Mouse (Mus musculus): Measurements from ENCODE around the gene Kcnj15. TPM values are rescaled to one million over a fixed set of nuclear protein-coding genes. Genes with fewer than 3 reads are reported as not detected.

Gene Kcnj15
- polyA plus RNA-seq, 1 experiment from 2014 or later, result 0.27 TPM

DNA sequence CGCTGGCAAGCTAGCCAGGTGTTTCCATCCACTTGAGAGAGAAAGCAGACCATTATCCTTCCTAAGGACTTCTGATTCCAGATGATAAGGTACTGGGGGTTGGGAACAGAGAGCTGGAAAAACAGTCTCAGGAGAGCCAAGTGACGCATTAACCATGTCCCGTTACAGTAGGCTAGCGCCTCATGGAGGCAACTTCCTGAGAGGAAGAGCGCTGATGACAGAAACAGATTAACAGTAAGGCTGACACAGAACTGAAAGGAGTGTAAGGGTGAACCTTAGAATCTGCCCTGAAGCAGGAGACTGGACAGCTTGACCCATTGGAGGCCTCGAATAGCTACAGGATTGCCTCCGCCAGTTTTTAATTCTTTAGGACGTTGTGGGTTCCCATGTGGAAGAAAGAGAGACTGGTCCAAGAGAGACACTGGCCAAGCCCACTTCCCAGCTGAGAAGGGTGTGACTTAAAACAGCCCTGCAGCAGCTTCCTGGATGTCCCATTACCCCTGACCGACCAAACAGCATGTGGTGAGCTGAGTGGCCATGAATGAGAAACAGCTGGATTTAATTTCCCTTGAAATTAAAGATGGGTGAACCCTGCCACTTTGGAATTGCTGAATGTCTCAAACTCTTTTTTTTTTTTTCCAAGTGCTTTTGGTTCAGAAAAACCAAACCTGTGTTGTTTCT is 64.7 kb downstream of the Kcnj15 start:
- H3K4me2 ChIP-seq (ENCODE audit: low read depth, low read length), result no peak overlapping the region
- WGBS, result 32% methylated on average over 9 of the region's 9 CpGs

DNA sequence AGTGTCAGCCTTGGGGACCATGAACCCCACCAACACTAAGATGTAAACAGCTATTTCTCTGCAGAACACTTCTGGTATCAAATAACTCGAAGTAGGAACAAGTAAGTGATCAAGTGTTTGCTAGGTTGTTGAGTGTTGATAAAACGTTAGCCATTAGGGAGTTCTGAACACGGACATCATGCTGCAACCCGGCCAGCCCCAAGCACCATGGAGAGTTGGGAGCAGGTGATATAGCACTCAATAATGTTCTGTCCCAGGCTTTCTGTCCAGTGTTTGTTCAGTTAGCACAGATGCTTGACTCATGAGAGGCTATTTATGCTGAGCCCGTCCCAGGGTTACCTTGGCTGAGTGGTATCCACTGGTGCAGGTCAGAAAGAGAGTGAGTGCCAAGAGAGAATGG is 74.8 kb downstream of the Kcnj15 start:
- 82% methylated on average over 5 of the region's 5 CpGs for WGBS
- DNase-seq (ENCODE audit: low spot score) (no peak), ATAC-seq (replicated peaks; ENCODE audit: insufficient number of reproducible peaks, low FRiP score, low TSS enrichment, low read depth) (no peak)
- Histone ChIP-seq H3K36me3 (replicated peaks; ENCODE audit: control insufficient read depth, insufficient read depth, low read depth, low read length) (no peaks in the 10 kb centered on the region), H3K4me3 (ENCODE audit: low read depth, low read length) (no peak overlapping the region), H3K4me2 (ENCODE audit: low read depth, low read length) (no peak overlapping the region), H3K4me1 (ENCODE audit: control insufficient read depth, insufficient read depth, low read length) (no peaks in the 10 kb centered on the region), H3K27ac (replicated peaks; ENCODE audit: low read depth, low read length) (no peak overlapping the region), H3K9ac (replicated peaks; ENCODE audit: low read length) (no peak overlapping the region), H3K27me3 (ENCODE audit: control insufficient read depth, insufficient read depth, low read length) (no peaks in the 10 kb centered on the region), H3K9me3 (replicated peaks; ENCODE audit: control insufficient read depth, low read length) (no peaks in the 10 kb centered on the region)

More for the DNA sequence above, 64.7 kb downstream of the Kcnj15 start:
- no peaks in the 10 kb centered on the region for H3K9me3 ChIP-seq (replicated peaks; ENCODE audit: control insufficient read depth, low read length)
- peak; percentile 85 for DNase-seq (ENCODE audit: low spot score)
- ATAC-seq (replicated peaks; ENCODE audit: insufficient number of reproducible peaks, low FRiP score, low TSS enrichment, low read depth), result no peak
- no peak overlapping the region for H3K4me3 ChIP-seq (ENCODE audit: low read depth, low read length)
- H3K27me3 ChIP-seq (ENCODE audit: control insufficient read depth, insufficient read depth, low read length), result no peaks in the 10 kb centered on the region
- no peaks in the 10 kb centered on the region for H3K36me3 ChIP-seq (replicated peaks; ENCODE audit: control insufficient read depth, insufficient read depth, low read depth, low read length)
- no peak overlapping the region for H3K27ac ChIP-seq (replicated peaks; ENCODE audit: low read depth, low read length)
- no peaks in the 10 kb centered on the region for H3K4me1 ChIP-seq (ENCODE audit: control insufficient read depth, insufficient read depth, low read length)
- H3K9ac ChIP-seq (replicated peaks; ENCODE audit: low read length), result no peak overlapping the region

DNA sequence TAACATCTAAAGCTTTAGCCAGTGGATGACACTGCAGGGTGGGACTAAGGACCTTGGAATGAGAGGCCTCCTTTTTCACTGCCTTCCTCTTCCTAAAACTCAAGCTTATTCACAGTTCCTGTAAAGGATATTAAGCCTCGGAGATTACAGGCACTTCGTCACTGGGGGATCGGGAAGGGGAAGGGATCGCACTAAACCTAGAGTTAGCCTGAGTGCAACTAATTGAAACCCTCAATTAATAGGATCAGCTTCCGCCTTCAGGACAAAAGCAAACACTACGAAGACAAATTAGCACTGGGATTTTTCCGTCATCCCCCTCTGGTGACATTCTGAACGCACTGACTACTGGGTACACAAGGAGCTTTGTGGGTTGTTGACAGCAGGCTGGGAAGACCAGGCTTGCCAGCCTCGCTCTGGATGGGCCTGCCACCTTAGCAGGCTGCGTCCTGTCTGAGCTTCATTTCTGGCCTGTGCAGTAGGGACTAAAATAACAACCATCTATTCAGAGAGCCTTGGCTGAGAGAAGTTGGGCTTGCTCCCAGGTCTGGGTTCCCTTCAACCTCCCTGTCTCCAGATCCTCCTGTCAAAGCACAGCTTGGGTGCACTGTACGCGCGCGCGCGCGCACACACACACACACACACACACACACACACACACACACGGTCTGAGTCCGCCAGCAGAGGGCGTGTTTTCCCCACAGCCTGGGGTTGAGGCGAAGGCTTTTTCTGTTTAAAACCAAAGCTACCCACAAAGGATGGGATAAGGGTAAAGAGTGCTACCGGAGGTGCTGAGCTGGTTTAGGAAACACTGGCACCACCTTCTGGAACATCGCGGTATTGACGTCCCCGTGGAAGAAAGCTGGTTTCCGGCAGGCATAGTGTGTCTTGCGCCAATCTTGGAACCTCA is 83.8 kb downstream of the Kcnj15 start:
- WGBS, result 22% methylated on average over 28 of the region's 28 CpGs
- Histone ChIP-seq H3K9ac (replicated peaks; ENCODE audit: low read length) (no peak overlapping the region), H3K9me3 (replicated peaks; ENCODE audit: control insufficient read depth, low read length) (no peaks in the 10 kb centered on the region), H3K27me3 (ENCODE audit: control insufficient read depth, insufficient read depth, low read length) (no peaks in the 10 kb centered on the region), H3K36me3 (replicated peaks; ENCODE audit: control insufficient read depth, insufficient read depth, low read depth, low read length) (no peaks in the 10 kb centered on the region), H3K4me1 (ENCODE audit: control insufficient read depth, insufficient read depth, low read length) (no peaks in the 10 kb centered on the region), H3K4me3 (ENCODE audit: low read depth, low read length) (no peak overlapping the region), H3K4me2 (ENCODE audit: low read depth, low read length) (no peak overlapping the region), H3K27ac (replicated peaks; ENCODE audit: low read depth, low read length) (no peak overlapping the region)
- peak; percentile 86 for DNase-seq (ENCODE audit: low spot score)
- ATAC-seq (replicated peaks; ENCODE audit: insufficient number of reproducible peaks, low FRiP score, low TSS enrichment, low read depth), result peak; percentile 74

DNA sequence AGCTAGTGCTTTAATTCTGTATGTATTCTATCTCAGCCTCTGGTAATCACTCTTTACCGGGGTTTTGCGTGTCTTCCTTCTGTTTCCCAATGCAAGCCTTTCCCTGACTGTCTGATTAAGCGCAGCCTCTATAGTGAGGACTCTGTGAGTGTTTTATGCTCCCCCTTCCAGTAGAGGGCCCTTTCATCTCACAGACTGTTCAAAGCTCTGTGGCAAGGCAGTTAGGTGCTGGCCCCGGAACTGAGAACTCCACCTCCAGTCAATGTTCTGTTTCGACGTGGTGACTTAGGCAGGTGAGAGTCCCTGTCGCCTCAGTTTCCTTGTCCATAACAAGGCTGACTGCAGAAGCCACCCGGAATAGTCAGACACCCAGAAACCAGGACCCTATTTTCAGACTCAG is 84.7 kb downstream of the Kcnj15 start:
- no peaks in the 10 kb centered on the region for H3K27me3 ChIP-seq (ENCODE audit: control insufficient read depth, insufficient read depth, low read length)
- H3K4me3 ChIP-seq (ENCODE audit: low read depth, low read length), result no peak overlapping the region
- H3K9me3 ChIP-seq (replicated peaks; ENCODE audit: control insufficient read depth, low read length), result no peaks in the 10 kb centered on the region
- H3K4me2 ChIP-seq (ENCODE audit: low read depth, low read length), result no peak overlapping the region
- ATAC-seq (replicated peaks; ENCODE audit: insufficient number of reproducible peaks, low FRiP score, low TSS enrichment, low read depth), result no peak
- WGBS, result 73% methylated on average over 8 of the region's 8 CpGs
- no peaks in the 10 kb centered on the region for H3K4me1 ChIP-seq (ENCODE audit: control insufficient read depth, insufficient read depth, low read length)
- H3K36me3 ChIP-seq (replicated peaks; ENCODE audit: control insufficient read depth, insufficient read depth, low read depth, low read length), result no peaks in the 10 kb centered on the region
- no peak for DNase-seq (ENCODE audit: low spot score)
- H3K27ac ChIP-seq (replicated peaks; ENCODE audit: low read depth, low read length), result no peak overlapping the region
- no peak overlapping the region for H3K9ac ChIP-seq (replicated peaks; ENCODE audit: low read length)

DNA sequence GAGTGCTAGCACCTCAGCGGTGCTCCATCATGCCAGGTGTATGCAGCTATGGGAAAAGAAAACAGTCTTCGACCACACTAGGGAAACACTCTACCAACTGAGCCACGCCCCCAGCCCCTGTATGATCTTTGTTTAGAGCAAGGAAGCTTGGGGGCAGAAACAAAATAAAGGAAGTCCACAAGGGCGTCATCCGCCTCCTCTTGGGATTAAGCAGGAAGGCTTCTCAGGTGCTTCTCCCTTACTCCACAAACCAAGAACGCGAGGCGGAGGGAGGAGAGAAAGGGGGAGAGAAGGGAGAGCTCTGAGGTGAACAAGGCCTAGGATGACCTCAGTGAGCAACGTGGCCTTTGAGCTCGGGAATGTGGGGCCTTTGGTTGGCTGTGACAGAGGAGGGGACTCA is 87.6 kb downstream of the Kcnj15 start:
- Histone ChIP-seq H3K4me2 (ENCODE audit: low read depth, low read length) (no peak overlapping the region), H3K36me3 (replicated peaks; ENCODE audit: control insufficient read depth, insufficient read depth, low read depth, low read length) (no peaks in the 10 kb centered on the region), H3K4me1 (ENCODE audit: control insufficient read depth, insufficient read depth, low read length) (no peaks in the 10 kb centered on the region), H3K9me3 (replicated peaks; ENCODE audit: control insufficient read depth, low read length) (no peaks in the 10 kb centered on the region), H3K27me3 (ENCODE audit: control insufficient read depth, insufficient read depth, low read length) (no peaks in the 10 kb centered on the region), H3K9ac (replicated peaks; ENCODE audit: low read length) (no peak overlapping the region), H3K4me3 (ENCODE audit: low read depth, low read length) (no peak overlapping the region), H3K27ac (replicated peaks; ENCODE audit: low read depth, low read length) (no peak overlapping the region)
- no peak for ATAC-seq (replicated peaks; ENCODE audit: insufficient number of reproducible peaks, low FRiP score, low TSS enrichment, low read depth)
- no peak for DNase-seq (ENCODE audit: low spot score)
- WGBS, result 64% methylated on average over 10 of the region's 10 CpGs

DNA sequence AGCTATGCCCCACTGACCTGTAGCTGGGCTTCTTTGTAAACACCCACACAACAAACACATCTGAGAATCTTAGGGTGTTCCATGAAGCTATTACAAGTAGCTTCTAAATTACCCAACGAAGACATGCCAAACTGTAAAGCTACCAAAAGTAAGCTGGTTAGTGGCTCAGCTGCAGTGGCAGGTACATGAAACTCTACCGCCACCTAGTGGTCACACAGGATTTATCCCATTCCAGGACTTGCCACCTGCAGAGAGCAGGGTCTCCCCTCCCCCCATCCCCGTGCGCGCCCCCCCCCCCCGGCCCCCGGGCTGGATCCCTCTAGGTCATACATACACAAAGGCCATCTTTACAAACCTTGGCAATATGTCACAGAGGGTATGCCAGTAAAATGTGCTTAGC is 88.5 kb downstream of the Kcnj15 start:
- H3K27ac ChIP-seq (replicated peaks; ENCODE audit: low read depth, low read length), result no peak overlapping the region
- DNase-seq (ENCODE audit: low spot score), result peak; percentile 87
- no peak for ATAC-seq (replicated peaks; ENCODE audit: insufficient number of reproducible peaks, low FRiP score, low TSS enrichment, low read depth)
- H3K4me3 ChIP-seq (ENCODE audit: low read depth, low read length), result no peak overlapping the region
- no peak overlapping the region for H3K9ac ChIP-seq (replicated peaks; ENCODE audit: low read length)
- H3K36me3 ChIP-seq (replicated peaks; ENCODE audit: control insufficient read depth, insufficient read depth, low read depth, low read length), result no peaks in the 10 kb centered on the region
- H3K27me3 ChIP-seq (ENCODE audit: control insufficient read depth, insufficient read depth, low read length), result no peaks in the 10 kb centered on the region
- H3K9me3 ChIP-seq (replicated peaks; ENCODE audit: control insufficient read depth, low read length), result no peaks in the 10 kb centered on the region
- WGBS, result 6% methylated on average over 7 of the region's 7 CpGs
- no peaks in the 10 kb centered on the region for H3K4me1 ChIP-seq (ENCODE audit: control insufficient read depth, insufficient read depth, low read length)
- no peak overlapping the region for H3K4me2 ChIP-seq (ENCODE audit: low read depth, low read length)

DNA sequence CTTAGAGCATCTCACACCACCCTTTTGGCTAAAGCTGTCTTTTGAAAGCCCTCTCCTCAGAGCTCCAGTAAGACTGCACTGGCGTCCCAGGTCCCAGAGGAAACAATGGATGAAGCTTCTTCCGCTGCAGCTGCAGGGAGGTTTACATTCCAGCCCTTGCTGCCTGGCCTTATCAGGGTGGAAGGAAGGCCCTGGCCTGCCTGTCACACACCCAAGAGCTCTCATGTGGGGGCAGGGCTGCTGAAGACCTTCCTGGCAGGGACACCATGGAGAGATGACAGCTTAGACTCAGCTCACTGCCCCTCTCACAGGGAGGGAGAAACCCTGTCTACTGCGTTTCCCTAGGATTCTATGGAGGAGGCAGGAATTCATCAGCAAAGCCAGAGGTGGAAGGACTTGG is 89.8 kb downstream of the Kcnj15 start:
- Histone ChIP-seq H3K36me3 (replicated peaks; ENCODE audit: control insufficient read depth, insufficient read depth, low read depth, low read length) (no peaks in the 10 kb centered on the region), H3K4me2 (ENCODE audit: low read depth, low read length) (no peak overlapping the region), H3K4me1 (ENCODE audit: control insufficient read depth, insufficient read depth, low read length) (no peaks in the 10 kb centered on the region), H3K9me3 (replicated peaks; ENCODE audit: control insufficient read depth, low read length) (no peaks in the 10 kb centered on the region), H3K27ac (replicated peaks; ENCODE audit: low read depth, low read length) (no peak overlapping the region), H3K9ac (replicated peaks; ENCODE audit: low read length) (no peak overlapping the region), H3K4me3 (ENCODE audit: low read depth, low read length) (no peak overlapping the region), H3K27me3 (ENCODE audit: control insufficient read depth, insufficient read depth, low read length) (no peaks in the 10 kb centered on the region)
- WGBS, result 9% methylated on average over 3 of the region's 3 CpGs
- ATAC-seq (replicated peaks; ENCODE audit: insufficient number of reproducible peaks, low FRiP score, low TSS enrichment, low read depth), result no peak
- DNase-seq (ENCODE audit: low spot score), result no peak

DNA sequence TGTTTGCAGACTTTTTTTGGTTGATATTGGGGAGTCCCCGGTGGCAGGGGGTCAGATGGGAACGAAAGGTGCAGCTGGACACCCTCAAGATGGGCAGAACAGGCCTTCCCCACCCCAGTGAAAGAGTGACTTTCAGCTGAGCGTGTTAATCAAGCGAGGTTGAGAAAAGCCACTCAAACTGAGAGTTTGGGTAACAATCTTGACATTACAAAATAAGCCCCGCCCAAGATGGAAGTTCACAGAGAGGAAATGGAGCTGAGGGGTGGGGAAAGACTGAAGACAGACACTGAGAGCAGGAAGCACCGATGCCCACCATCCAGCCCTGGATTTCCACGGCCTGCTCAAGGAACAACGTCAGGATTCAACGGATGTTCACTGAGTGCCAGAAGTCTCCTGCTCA is 91.2 kb downstream of the Kcnj15 start:
- Histone ChIP-seq H3K4me2 (ENCODE audit: low read depth, low read length) (no peak overlapping the region), H3K27me3 (ENCODE audit: control insufficient read depth, insufficient read depth, low read length) (no peaks in the 10 kb centered on the region), H3K4me1 (ENCODE audit: control insufficient read depth, insufficient read depth, low read length) (no peaks in the 10 kb centered on the region), H3K36me3 (replicated peaks; ENCODE audit: control insufficient read depth, insufficient read depth, low read depth, low read length) (no peaks in the 10 kb centered on the region), H3K9ac (replicated peaks; ENCODE audit: low read length) (no peak overlapping the region), H3K27ac (replicated peaks; ENCODE audit: low read depth, low read length) (no peak overlapping the region), H3K4me3 (ENCODE audit: low read depth, low read length) (no peak overlapping the region), H3K9me3 (replicated peaks; ENCODE audit: control insufficient read depth, low read length) (no peaks in the 10 kb centered on the region)
- WGBS, result 86% methylated on average over 9 of the region's 9 CpGs
- DNase-seq (ENCODE audit: low spot score) (no peak), ATAC-seq (replicated peaks; ENCODE audit: insufficient number of reproducible peaks, low FRiP score, low TSS enrichment, low read depth) (no peak)

Data from embryonic facial prominence, embryonic 11.5 days (tissue).